Mouse (Mus musculus): ENCODE measurements around the gene Parva.

Gene Parva

GRCm38 (mm10) chr7:112473649-112474435 is 46.5 kb downstream of the Parva start:
- peak in 1 of 2 experiments; percentile 28 for DNase-seq

GRCm38 (mm10) chr7:112479116-112479515 is 51.8 kb downstream of the Parva start:
- DNase-seq, result peak; percentile 69 to 79

GRCm38 (mm10) chr7:112481031-112481430 is 53.7 kb downstream of the Parva start:
- no peak for DNase-seq

- peak; percentile 35 to 38 for DNase-seq
These were observed 55.3 kb downstream of the Parva start for GRCm38 (mm10) chr7:112482572-112482971.

GRCm38 (mm10) chr7:112483382-112483781 is 56.1 kb downstream of the Parva start:
- DNase-seq, result no peak

- no peak for DNase-seq
These were observed 63.5 kb downstream of the Parva start for GRCm38 (mm10) chr7:112490825-112491224.

- no peak for DNase-seq
These were observed 64.4 kb downstream of the Parva start for GRCm38 (mm10) chr7:112491737-112492136.

GRCm38 (mm10) chr7:112495950-112496349 is 68.6 kb downstream of the Parva start:
- no peak for DNase-seq

- DNase-seq, result no peak
These were observed 69.6 kb downstream of the Parva start for GRCm38 (mm10) chr7:112496921-112497320.

- DNase-seq, result no peak
These were observed 71.4 kb downstream of the Parva start for GRCm38 (mm10) chr7:112498591-112499301.

GRCm38 (mm10) chr7:112499453-112500133 is 72.3 kb downstream of the Parva start:
- no peak for DNase-seq

- DNase-seq, result no peak
These were observed 72.8 kb downstream of the Parva start for GRCm38 (mm10) chr7:112500134-112500490.

- DNase-seq, result peak; percentile 18 to 35
These were observed 74.9 kb downstream of the Parva start for GRCm38 (mm10) chr7:112502050-112502809.

GRCm38 (mm10) chr7:112502845-112503244 is 75.5 kb downstream of the Parva start:
- no peak for DNase-seq

GRCm38 (mm10) chr7:112503448-112503847 is 76.1 kb downstream of the Parva start:
- no peak for DNase-seq

GRCm38 (mm10) chr7:112503917-112504316 is 76.6 kb downstream of the Parva start:
- no peak for DNase-seq

GRCm38 (mm10) chr7:112509107-112509506 is 81.8 kb downstream of the Parva start:
- no peak for DNase-seq

GRCm38 (mm10) chr7:112510336-112511048 is 83.2 kb downstream of the Parva start:
- DNase-seq, result peak; percentile 53 to 64

- peak in 1 of 2 experiments; percentile 30 for DNase-seq
These were observed 84.0 kb downstream of the Parva start for GRCm38 (mm10) chr7:112511309-112511708.

GRCm38 (mm10) chr7:112512257-112512656 is 85.0 kb downstream of the Parva start:
- no peak for DNase-seq

- DNase-seq, result no peak
These were observed 85.6 kb downstream of the Parva start for GRCm38 (mm10) chr7:112512895-112513294.

GRCm38 (mm10) chr7:112514636-112515193 is 87.4 kb downstream of the Parva start:
- no peak for DNase-seq
